Mouse (Mus musculus) layer of hippocampus, postnatal 10 days (tissue): ENCODE data around the gene Kyat3. TPM values are rescaled to one million over a fixed set of nuclear protein-coding genes. Genes with fewer than 3 reads are reported as not detected.
A peak's percentile ranks its signal among the peaks of the same experiment; 100 is the strongest.

Experiments
- DNase-seq, 2 experiments: peaks; one replicate each; pipeline ENCODE4 v3.0.0; 2021; ENCODE audit warnings: low spot score in 2 of 2
- total RNA-seq, 2 experiments: library from RNA; stranded (reverse); gene quantifications; 2 replicates each; pipeline ENCODE4 v1.2.3; 2021

The Kyat3 gene
- total RNA-seq, 2 experiments from 2014 or later: 3.9 to 4.8 TPM

- no peak for DNase-seq
Observed at GRCm38 (mm10) chr3:142745076-142745475, 44.2 kb downstream of the Kyat3 start.

GRCm38 (mm10) chr3:142747673-142748072 is 46.8 kb downstream of the Kyat3 start:
- no peak for DNase-seq

GRCm38 (mm10) chr3:142749131-142749530 is 48.3 kb downstream of the Kyat3 start:
- no peak for DNase-seq

GRCm38 (mm10) chr3:142755132-142755867 is 54.4 kb downstream of the Kyat3 start:
- DNase-seq: no peak

- DNase-seq: no peak
Observed at GRCm38 (mm10) chr3:142757841-142758240, 57.0 kb downstream of the Kyat3 start.

GRCm38 (mm10) chr3:142758593-142758992 is 57.7 kb downstream of the Kyat3 start:
- no peak for DNase-seq

- DNase-seq: no peak
Observed at GRCm38 (mm10) chr3:142760356-142760755, 59.5 kb downstream of the Kyat3 start.

GRCm38 (mm10) chr3:142764995-142765777 is 64.3 kb downstream of the Kyat3 start, which contains the start of gene Gtf2b:
Gene Gtf2b (plus strand): TSS chr3:142765045.
- peak; percentile 91 to 92 for DNase-seq

GRCm38 (mm10) chr3:142765778-142766165 is 64.9 kb downstream of the Kyat3 start:
- no peak for DNase-seq

- no peak for DNase-seq
Observed at GRCm38 (mm10) chr3:142768498-142768897, 67.6 kb downstream of the Kyat3 start.

- DNase-seq: no peak
Observed at GRCm38 (mm10) chr3:142770518-142770917, 69.7 kb downstream of the Kyat3 start.

- DNase-seq: no peak
Observed at GRCm38 (mm10) chr3:142773538-142774191, 72.8 kb downstream of the Kyat3 start.

- no peak for DNase-seq
Observed at GRCm38 (mm10) chr3:142777227-142777626, 76.4 kb downstream of the Kyat3 start.

- DNase-seq: no peak
Observed at GRCm38 (mm10) chr3:142786423-142787072, 85.7 kb downstream of the Kyat3 start.

- no peak for DNase-seq
Observed at GRCm38 (mm10) chr3:142795587-142795986, 94.7 kb downstream of the Kyat3 start.

Other genes starting within 250 kb of the Kyat3 start
- gene Gbp5, start 207.1 kb upstream of the Kyat3 start, total RNA-seq: 1 to 10 TPM; 1.7 to 1.9 TPM
- gene Gbp7, start 170.7 kb upstream of the Kyat3 start, total RNA-seq: 1 to 10 TPM; 3.3 to 3.6 TPM
- 1 to 10 TPM; 2.9 to 4.4 TPM for gene Gbp3, start 141.0 kb upstream of the Kyat3 start, total RNA-seq
- gene Gbp2b, start 106.2 kb upstream of the Kyat3 start, total RNA-seq: not detected
- 1 to 10 TPM; 1.1 to 1.3 TPM for gene Gbp2, start 80.4 kb upstream of the Kyat3 start, total RNA-seq
- 10 to 100 TPM; 33.7 to 37.9 TPM for gene Gtf2b, start 64.0 kb downstream of the Kyat3 start, total RNA-seq
- 10 to 100 TPM; 25.1 to 29.8 TPM for gene Pkn2, start 181.0 kb downstream of the Kyat3 start, total RNA-seq